Mouse (Mus musculus): Measurements from ENCODE around the gene Rad51b. TPM values are rescaled to one million over a fixed set of nuclear protein-coding genes. Genes with fewer than 3 reads are reported as not detected.

Gene Rad51b
- total and polyA plus RNA-seq, 3 experiments, result 6.5 to 8.6 (median 8.5) TPM

DNA sequence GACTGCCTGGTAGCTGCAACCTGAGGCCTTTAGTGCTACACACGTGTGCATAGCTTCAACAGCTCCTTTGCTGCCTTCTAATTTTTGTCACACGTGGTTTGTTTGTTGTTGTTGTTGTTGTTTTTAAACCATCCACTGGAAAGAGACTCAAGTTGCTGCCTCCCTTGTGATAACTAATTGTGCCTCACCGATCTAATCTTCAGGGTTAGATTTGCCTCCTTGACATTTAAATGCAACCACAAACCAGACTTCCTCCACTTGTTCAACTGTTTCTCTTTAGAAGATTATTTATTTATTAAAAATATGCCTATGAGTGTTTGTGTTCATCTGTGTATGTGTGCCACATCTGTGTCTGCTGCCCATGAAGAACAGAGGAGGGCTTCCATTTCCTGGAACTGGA is 84.4 kb downstream of the Rad51b start:
- peaks cover 0 to 15% of the 10 kb centered on the region in 2 experiments; a peak in 2 of 4 replicates for H3K4me1 ChIP-seq (ENCODE audit: control insufficient read depth in 1 of 2, insufficient read depth in 2 of 2)
- TF ChIP-seq TCF12 (IDR thresholded peaks at IDR 0.05; ENCODE audit: low read depth, low read length) (no peak), ZMIZ1 (IDR thresholded peaks at IDR 0.05; ENCODE audit: low read depth, low read length) (no peak), NELFE (IDR thresholded peaks at IDR 0.05; ENCODE audit: low read depth, low read length) (no peak), RCOR1 (conservative IDR thresholded peaks at IDR 0.05; ENCODE audit: low read depth, low read length) (no peak), MAX (IDR thresholded peaks at IDR 0.05; ENCODE audit: low read length) (no peak), SMC3 (IDR thresholded peaks at IDR 0.05; ENCODE audit: low read depth, low read length) (no peak), SIN3A (IDR thresholded peaks at IDR 0.05; ENCODE audit: low read length) (no peak), HCFC1 (IDR thresholded peaks at IDR 0.05; ENCODE audit: low read depth, low read length) (no peak), E2F4 (IDR thresholded peaks at IDR 0.05; ENCODE audit: insufficient replicate concordance, low read depth, low read length) (no peak), TBP (conservative IDR thresholded peaks at IDR 0.05; ENCODE audit: low read depth, low read length) (no peak)
- peaks cover 0 to 2% of the 10 kb centered on the region in 2 experiments for H3K36me3 ChIP-seq (replicated peaks in 1 of 2; ENCODE audit: control insufficient read depth in 1 of 2, insufficient read depth in 1 of 2, low read length in 1 of 2)
- no peak overlapping the region for H3K4me2 ChIP-seq (ENCODE audit: insufficient read depth, low read depth, poor library complexity, severe bottlenecking)
- no peak overlapping the region for H3K27ac ChIP-seq (ENCODE audit: insufficient read depth, low read depth)
- no peaks in the 10 kb centered on the region for H3K9me3 ChIP-seq (replicated peaks; ENCODE audit: low read length)
- H3K4me3 ChIP-seq (replicated peaks in 1 of 3; ENCODE audit: low read depth in 2 of 3, low read length in 2 of 3, poor library complexity in 1 of 3), result no peak overlapping the region
- no peak overlapping the region for H3K9ac ChIP-seq (ENCODE audit: insufficient read depth, low read depth)
- DNase-seq (ENCODE audit: extremely low read depth), result no peak
- dilution Hi-C loops (cut with MboI; ENCODE audit: extremely low pct_ligation_motif_present, extremely low pct_unique_long_range_greater_than_20kb, low sequenced_read_pairs) (no loop called here), in situ Hi-C loops (cut with MboI; ENCODE audit: low pct_ligation_motif_present, low pct_unique_long_range_greater_than_20kb, low sequenced_read_pairs) (no loop called here)
- no peaks in the 10 kb centered on the region for H3K27me3 ChIP-seq (replicated peaks)
- no peaks in the 10 kb centered on the region for H3K79me2 ChIP-seq (replicated peaks; ENCODE audit: control insufficient read depth, extremely low read depth, insufficient read depth, poor library complexity, severe bottlenecking)

- in situ Hi-C loops (cut with MboI; ENCODE audit: low pct_ligation_motif_present, low pct_unique_long_range_greater_than_20kb, low sequenced_read_pairs), result no loop called here
- Histone ChIP-seq H3K27ac (ENCODE audit: insufficient read depth, low read depth) (no peak overlapping the region), H3K36me3 (replicated peaks in 1 of 2; ENCODE audit: control insufficient read depth in 1 of 2, insufficient read depth in 1 of 2, low read length in 1 of 2) (peaks cover 0 to 2% of the 10 kb centered on the region in 2 experiments), H3K27me3 (replicated peaks) (no peaks in the 10 kb centered on the region), H3K9ac (ENCODE audit: insufficient read depth, low read depth) (no peak overlapping the region), H3K9me3 (replicated peaks; ENCODE audit: low read length) (no peaks in the 10 kb centered on the region), H3K79me2 (replicated peaks; ENCODE audit: control insufficient read depth, extremely low read depth, insufficient read depth, poor library complexity, severe bottlenecking) (no peaks in the 10 kb centered on the region), H3K4me2 (ENCODE audit: insufficient read depth, low read depth, poor library complexity, severe bottlenecking) (no peak overlapping the region), H3K4me3 (replicated peaks in 1 of 3; ENCODE audit: low read depth in 2 of 3, low read length in 2 of 3, poor library complexity in 1 of 3) (no peak overlapping the region), H3K4me1 (ENCODE audit: control insufficient read depth in 1 of 2, insufficient read depth in 2 of 2) (peaks cover 0 to 13% of the 10 kb centered on the region in 2 experiments; a peak in 2 of 4 replicates)
- DNase-seq (ENCODE audit: extremely low read depth), result no peak
- TF ChIP-seq NRF1 (IDR thresholded peaks at IDR 0.05; ENCODE audit: low read depth, low read length), result no peak
- no peak for TF ChIP-seq BHLHE40 (IDR thresholded peaks at IDR 0.05; ENCODE audit: low read depth, low read length)
- TF ChIP-seq E2F4 (IDR thresholded peaks at IDR 0.05; ENCODE audit: insufficient replicate concordance, low read depth, low read length), result no peak
- TF ChIP-seq POLR2AphosphoS2 (IDR thresholded peaks at IDR 0.05; ENCODE audit: low read depth, low read length), result no peak
- TF ChIP-seq UBTF (IDR thresholded peaks at IDR 0.05; ENCODE audit: low read depth, low read length), result no peak
- no peak for TF ChIP-seq USF1 (IDR thresholded peaks at IDR 0.05; ENCODE audit: low read depth, low read length)
- no peak for TF ChIP-seq USF2 (conservative IDR thresholded peaks at IDR 0.05; ENCODE audit: low read depth, low read length)
- no peak for TF ChIP-seq SIN3A (IDR thresholded peaks at IDR 0.05; ENCODE audit: low read length)
- no peak for TF ChIP-seq PAX5 (IDR thresholded peaks at IDR 0.05; ENCODE audit: low read length)
- TF ChIP-seq NELFE (IDR thresholded peaks at IDR 0.05; ENCODE audit: low read depth, low read length), result no peak
- no peak for TF ChIP-seq MAFK (IDR thresholded peaks at IDR 0.05; ENCODE audit: insufficient replicate concordance, low read length)
- TF ChIP-seq ZKSCAN1 (IDR thresholded peaks at IDR 0.05; ENCODE audit: borderline replicate concordance, low read depth, low read length), result no peak
- no peak for TF ChIP-seq ETS1 (conservative IDR thresholded peaks at IDR 0.05; ENCODE audit: low read depth, low read length)
- TF ChIP-seq JUN (IDR thresholded peaks at IDR 0.05; ENCODE audit: insufficient read depth, low read depth, low read length), result no peak
- no peak for TF ChIP-seq MAX (IDR thresholded peaks at IDR 0.05; ENCODE audit: low read length)
- dilution Hi-C loops (cut with MboI; ENCODE audit: extremely low pct_ligation_motif_present, extremely low pct_unique_long_range_greater_than_20kb, low sequenced_read_pairs), result no loop called here
Measured at GRCm38 (mm10) chr12:79382416-79382815, 85.3 kb downstream of the Rad51b start.
